Mouse (Mus musculus) G1E-ER4 (cell line): ENCODE data around the gene Csrp1. TPM values are rescaled to one million over a fixed set of nuclear protein-coding genes. Genes with fewer than 3 reads are reported as not detected.

Experiments
- GATA1 ChIP-seq: IDR thresholded peaks from one replicate; pipeline ENCODE4 v1.8.0; 2012; ENCODE audit warnings: low read length, inconsistent platforms
- polyA plus RNA-seq: library from polyadenylated mRNA; stranded (reverse); fragments of >175 nt; gene quantifications from 2 replicates; pipeline ENCODE4 v1.2.3, GENCODE M21; 2012

Gene Csrp1
- polyA plus RNA-seq, 1 experiment, result 0.29 TPM

DNA sequence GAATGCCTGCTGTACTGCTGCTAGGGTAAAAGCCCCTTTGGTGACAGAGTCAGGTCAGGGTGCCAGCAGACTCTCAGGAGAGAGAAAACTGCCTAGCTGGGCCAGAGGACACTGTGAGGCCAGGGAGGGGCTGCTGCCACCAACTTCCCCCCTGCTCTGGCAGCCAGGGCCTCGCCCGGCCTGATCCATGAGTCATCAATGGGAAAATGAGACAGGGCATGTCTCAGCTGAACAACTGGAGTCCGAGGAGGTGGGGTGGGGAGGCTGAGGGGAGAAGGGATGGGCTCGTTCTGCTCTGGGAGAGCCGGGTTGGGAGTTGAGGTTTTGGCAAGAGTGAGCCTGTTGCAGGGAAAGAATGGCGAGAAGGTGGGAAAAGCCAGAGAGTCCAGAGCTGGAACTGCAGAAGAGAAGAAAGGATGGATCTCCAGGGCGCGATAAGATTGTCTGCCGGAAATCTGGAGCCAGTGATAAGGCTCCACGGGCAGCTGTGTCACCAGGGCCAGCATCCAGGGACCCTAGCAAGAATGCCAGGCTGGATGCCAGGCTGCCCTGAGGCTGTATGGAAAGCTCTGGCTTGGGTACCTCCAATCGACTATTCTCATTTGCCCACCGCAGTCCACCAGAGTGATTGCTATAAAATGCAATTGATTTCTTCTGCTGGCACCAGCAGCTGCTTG lies 51.2 kb downstream of the Csrp1 start:
- TF ChIP-seq GATA1, result no peak

DNA sequence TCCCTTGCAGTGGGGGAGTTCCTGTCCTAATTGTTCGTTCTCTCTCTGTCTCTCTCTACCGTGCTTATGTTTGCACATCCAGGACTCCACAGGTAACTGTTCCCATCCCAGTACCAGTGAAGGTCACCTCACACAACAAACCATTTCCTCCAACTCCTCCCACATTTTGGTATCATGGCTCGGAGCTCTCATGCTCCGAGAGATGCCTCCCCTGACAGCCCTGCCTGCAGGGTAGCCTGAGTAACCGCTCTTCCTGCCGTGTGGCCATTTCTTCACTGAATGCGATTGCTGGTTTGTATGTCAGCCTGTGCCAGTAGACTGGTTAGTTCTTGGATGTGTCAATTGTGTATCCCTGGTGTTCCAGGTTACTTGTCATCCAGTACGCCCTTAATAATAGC lies 51.7 kb downstream of the Csrp1 start:
- no peak for TF ChIP-seq GATA1

DNA sequence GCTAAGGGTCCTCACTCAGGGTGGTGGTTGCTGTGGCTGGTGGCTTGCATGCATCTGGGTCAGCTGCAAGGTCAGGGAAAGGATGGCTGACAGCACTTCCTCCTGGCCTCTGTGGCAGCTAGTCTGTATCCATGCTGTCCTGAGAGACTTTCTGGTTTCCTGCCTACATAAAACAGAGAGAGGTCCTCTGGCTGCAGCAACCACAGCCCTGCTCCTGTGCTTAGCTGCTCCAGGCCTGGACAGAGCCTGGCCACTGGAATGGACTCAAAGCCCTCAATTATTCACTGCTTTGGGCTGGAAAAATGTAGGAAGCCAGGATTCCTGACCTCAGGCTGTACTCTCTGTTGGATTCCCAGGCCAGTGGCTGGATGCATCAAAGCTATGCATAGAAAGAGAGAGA lies 56.7 kb downstream of the Csrp1 start:
- TF ChIP-seq GATA1, result no peak

- TF ChIP-seq GATA1, result no peak
Measured at GRCm38 (mm10) chr1:135777046-135777445, 57.2 kb downstream of the Csrp1 start.

DNA sequence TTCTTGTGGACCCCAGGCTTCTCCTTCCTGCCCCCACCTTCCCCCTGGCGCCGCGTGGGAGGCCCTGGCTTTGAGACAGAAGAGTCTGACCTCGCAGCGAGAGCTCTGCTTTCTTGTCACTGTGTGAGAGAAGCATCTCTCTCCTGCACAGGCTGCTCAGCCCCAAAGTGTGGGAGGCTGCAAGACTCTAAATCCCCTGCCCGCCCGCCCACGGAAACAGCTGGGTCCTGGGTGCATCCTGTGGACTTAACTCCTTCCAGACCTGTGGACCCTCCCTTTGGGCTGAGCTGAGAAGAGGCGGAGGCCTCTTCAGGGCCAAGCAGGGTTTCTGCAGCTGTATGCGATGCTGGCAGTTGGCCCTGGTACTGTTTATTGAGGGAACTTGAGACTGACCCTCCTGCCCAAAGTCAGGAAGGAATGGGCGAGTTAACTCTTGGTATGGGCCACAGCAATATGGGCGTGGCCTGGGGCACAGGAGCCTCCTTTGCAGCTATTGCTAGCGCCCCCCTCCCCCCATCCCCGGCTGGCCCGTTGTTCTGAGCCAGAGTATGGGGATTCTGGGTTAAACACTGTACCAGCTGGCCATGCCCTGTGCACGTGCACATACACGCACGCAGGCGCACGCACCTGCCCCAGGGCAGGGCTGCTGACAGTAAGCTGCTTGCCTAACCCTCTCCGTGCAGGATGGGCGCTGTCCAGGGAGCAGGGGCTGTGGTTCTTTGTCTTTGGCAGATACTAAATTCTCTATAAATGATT lies 59.1 kb downstream of the Csrp1 start, which contains the start of gene Tnni1:
Tnni1 (plus strand) TSS at position 655 of the 756 bp plus-strand sequence.
- no peak for TF ChIP-seq GATA1

DNA sequence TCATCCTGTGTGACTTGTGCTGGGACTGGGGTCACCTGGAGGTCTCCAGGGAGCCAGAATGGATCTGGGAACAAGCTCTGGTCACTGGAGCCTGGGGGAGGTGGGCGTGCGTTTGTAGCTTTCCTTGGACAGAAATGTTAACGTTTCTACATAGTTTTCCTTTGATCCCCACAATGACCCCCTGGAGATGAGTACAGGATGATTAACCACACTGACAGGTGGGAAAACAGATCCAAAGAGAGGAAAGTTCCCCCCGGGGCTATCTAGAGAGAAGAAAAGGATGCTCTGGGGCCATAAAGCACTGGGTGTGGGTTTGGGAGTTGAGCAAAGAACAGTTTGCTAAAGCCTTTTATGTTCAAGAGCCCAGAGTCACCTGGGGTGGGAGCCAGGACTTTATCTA lies 60.8 kb downstream of the Csrp1 start:
- TF ChIP-seq GATA1, result no peak

- TF ChIP-seq GATA1, result no peak
Measured at GRCm38 (mm10) chr1:135781220-135781619, 61.4 kb downstream of the Csrp1 start.

DNA sequence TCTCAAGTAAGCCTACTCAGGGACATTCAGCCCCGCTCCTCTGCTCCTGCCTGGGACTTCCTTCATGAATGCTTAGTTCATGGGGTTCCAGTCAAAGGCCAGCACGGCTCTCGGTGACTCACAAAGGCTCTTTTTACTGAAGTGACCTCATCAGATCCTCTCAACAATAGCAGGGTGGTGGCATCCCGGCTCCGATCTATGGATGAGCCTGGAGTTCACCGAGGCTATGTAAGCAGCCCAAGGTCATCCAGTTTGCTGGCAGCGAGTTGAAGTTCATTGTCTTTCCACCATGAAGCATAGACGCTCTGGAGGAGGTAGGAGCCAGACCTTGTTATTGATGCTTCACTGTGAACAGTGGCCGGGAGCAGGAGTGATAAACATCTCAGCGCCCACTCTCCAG lies 63.0 kb downstream of the Csrp1 start:
- no peak for TF ChIP-seq GATA1

GRCm38 (mm10) chr1:135787799-135788198 lies 67.9 kb downstream of the Csrp1 start:
- TF ChIP-seq GATA1, result no peak

- no peak for TF ChIP-seq GATA1
Measured at GRCm38 (mm10) chr1:135788708-135789107, 68.8 kb downstream of the Csrp1 start.

- no peak for TF ChIP-seq GATA1
Measured at GRCm38 (mm10) chr1:135789815-135790214, 70.0 kb downstream of the Csrp1 start.

DNA sequence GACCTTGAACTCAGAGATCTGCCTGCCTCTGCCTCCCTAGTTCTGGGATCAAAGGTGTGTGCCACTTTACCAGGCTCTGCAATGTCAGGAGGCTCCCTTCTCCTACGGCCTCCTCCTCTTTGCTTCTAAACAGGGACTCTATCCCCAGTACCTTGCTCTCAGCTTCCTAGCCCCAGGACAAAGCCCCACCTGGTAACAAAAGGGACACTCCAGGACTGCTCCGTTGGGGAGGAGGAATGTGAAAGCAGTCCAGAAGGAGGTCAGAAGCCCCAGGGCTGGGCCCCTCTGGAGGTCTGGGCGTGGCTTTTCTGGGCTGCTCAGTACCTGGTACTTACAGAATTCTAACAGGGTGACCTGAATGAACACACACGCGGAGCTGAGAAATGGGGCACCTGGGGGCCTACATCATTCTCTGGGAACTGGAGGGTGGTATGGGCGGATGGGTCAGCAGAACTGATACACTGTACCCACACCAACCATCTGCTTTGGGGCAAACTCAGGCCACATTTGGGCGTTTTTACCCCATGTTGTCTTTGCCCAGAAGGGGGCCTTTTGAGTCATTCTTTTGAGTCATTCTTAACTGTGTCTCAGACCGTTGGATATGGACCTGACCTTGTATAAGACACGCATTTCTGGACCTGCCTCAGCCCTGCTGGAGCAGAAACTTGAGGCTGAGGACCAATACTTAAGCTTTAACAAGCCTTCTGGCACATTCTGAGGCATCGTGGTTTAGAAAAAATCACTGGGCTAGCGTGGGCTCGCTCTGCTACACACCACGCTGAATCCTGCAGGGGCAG lies 72.5 kb downstream of the Csrp1 start:
- no peak for TF ChIP-seq GATA1

DNA sequence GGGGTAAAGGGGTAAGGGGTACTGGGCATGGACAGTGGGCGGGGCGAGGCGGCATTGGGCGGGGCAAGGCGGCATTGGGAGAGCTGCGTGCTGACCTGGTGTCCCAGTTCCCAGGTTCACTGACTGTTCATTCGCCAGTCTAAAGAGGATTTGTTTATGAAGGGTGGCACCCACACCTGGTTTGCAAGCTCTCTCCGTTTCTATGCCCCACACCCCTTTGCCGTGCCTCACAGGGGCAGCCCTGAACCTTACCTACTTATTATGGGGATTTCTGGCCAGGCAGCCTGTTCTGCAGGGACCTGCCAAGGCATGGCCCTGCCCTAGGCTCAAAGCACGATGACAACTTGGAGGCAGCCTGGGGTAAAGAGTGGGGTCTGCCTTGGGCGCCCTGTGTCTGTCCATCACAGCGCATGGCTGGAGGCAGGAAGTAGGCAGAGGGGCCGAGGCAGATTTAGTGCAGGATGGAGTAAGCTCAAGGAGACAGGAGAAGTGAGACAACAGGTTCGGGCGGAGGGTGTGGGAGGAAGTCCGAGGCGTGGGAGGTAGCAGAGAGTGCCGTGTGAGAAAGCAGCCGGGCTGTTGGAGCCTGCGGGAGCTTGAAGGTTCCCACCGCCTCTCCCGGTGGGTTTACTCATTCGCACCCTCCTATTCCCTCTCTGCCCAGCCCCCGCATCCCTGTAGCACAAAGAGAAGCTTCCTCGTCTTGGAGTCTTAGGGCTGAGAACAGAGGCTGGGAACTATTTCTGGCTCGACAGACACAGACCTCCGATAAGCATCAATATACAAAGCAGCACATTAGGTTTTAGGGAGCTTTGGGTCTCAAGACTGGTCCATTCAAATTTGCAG lies 73.7 kb downstream of the Csrp1 start:
- TF ChIP-seq GATA1, result no peak

DNA sequence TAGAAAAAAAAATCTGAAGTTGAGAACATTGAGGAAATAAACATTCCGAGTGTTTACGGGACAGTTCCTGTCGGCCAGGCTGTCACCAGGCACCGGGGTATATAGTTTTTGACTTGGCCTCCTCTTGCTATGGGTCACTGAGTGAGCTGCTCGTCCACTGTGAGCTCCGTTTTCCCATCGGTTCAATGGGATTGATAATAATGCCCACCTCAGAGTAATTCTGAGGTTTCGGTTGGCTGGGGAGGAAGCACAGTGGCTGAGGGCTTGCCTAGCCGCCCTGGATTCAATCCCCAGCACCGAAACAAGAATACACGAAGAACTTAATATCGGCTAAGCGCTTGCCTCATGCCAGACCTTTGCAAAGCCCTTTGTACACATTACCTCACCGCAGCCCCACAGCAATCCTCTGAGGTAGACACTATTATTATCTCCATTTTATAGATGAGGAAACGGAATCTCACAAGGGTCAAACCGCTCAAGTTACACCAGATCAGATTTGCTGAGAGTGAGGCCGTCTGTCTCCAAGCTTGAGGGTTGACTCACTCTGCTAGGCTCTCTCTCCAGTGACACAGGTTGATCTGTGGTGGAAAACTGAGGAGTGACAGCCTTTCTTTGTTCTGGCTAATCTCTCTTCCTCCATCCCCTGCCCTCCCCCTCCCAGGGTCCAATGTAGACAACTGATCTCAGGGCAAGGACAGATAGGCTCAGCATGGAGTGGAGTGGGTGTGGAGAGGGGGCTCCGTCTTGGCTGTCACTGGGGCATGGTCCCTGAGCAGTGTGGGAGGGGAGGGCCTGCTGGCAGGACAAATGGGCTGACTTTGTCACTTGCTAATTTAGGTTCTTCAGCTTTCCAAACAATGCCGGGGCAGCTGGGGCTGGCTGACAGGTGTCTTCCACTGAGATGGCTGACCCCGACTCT lies 74.6 kb downstream of the Csrp1 start:
- no peak for TF ChIP-seq GATA1
